Mouse (Mus musculus) gastrocnemius, adult 8-10 months (tissue): ENCODE data around the gene Zfand3. TPM values are rescaled to one million over a fixed set of nuclear protein-coding genes. Genes with fewer than 3 reads are reported as not detected.

Source experiments
- DNase-seq, 2 experiments: peaks; one replicate each; pipeline ENCODE4 v3.0.0; 2022; ENCODE audit warnings: low spot score in 2 of 2
- total RNA-seq, 4 experiments: library from RNA; stranded (reverse); gene quantifications; 2 replicates each; pipeline ENCODE4 v1.2.4; 2022

Gene Zfand3
- total RNA-seq, 4 experiments from 2014 or later: 209 to 234 (median 219) TPM

GRCm38 (mm10) chr17:30191097-30191640, 186.6 kb downstream of the Zfand3 start:
- no peak for DNase-seq

- DNase-seq: no peak
Measured at GRCm38 (mm10) chr17:30192416-30193005, 188.0 kb downstream of the Zfand3 start.

GRCm38 (mm10) chr17:30193615-30194014, 189.1 kb downstream of the Zfand3 start:
- no peak for DNase-seq

GRCm38 (mm10) chr17:30194091-30194490, 189.6 kb downstream of the Zfand3 start:
- DNase-seq: peak; percentile 1

GRCm38 (mm10) chr17:30194629-30195445, 190.3 kb downstream of the Zfand3 start:
- peak; percentile 3 for DNase-seq

- DNase-seq: peak; percentile 2
Measured at GRCm38 (mm10) chr17:30195591-30196183, 191.2 kb downstream of the Zfand3 start.

GRCm38 (mm10) chr17:30196401-30197279, 192.1 kb downstream of the Zfand3 start:
- peak in 1 of 2 experiments; percentile 3 for DNase-seq

GRCm38 (mm10) chr17:30197280-30198030, 192.9 kb downstream of the Zfand3 start:
- DNase-seq: peak in 1 of 2 experiments; percentile 44

GRCm38 (mm10) chr17:30198422-30198821, 193.9 kb downstream of the Zfand3 start:
- peak in 1 of 2 experiments; percentile 72 for DNase-seq

GRCm38 (mm10) chr17:30199374-30200247, 195.1 kb downstream of the Zfand3 start:
- DNase-seq: peak in 1 of 2 experiments; percentile 51

- DNase-seq: no peak
Measured at GRCm38 (mm10) chr17:30200283-30200682, 195.8 kb downstream of the Zfand3 start.

- DNase-seq: no peak
Measured at GRCm38 (mm10) chr17:30205062-30205825, 200.7 kb downstream of the Zfand3 start.

- DNase-seq: no peak
Measured at GRCm38 (mm10) chr17:30210262-30210661, 205.7 kb downstream of the Zfand3 start.

GRCm38 (mm10) chr17:30210936-30211335, 206.4 kb downstream of the Zfand3 start:
- no peak for DNase-seq

- no peak for DNase-seq
Measured at GRCm38 (mm10) chr17:30212647-30213046, 208.1 kb downstream of the Zfand3 start.

GRCm38 (mm10) chr17:30213371-30213770, 208.8 kb downstream of the Zfand3 start:
- no peak for DNase-seq

GRCm38 (mm10) chr17:30214393-30214792, 209.9 kb downstream of the Zfand3 start:
- no peak for DNase-seq

GRCm38 (mm10) chr17:30215741-30216140, 211.2 kb downstream of the Zfand3 start:
- DNase-seq: no peak
